26 mouse cellular contexts compared by ENCODE assay signal in genomic region chr10:41651532-41651931, GRCm38 (mm10).
A peak's percentile ranks its signal among the peaks of the same experiment; 100 is the strongest.
DNase-seq lines count a peak whose midpoint lies in the region; ATAC-seq and TF ChIP-seq lines count a peak whose summit lies in the region.
"Had no signal": no experiment of that assay in that cellular context is flagged by ENCODE, and none has a peak within 500 bp of the region (broad histone marks: within the 10 kb centered on the region; RNA-seq: fewer than 3 reads in every experiment).

No protein-coding gene starts in this region.

- intact Hi-C loops in heart, adult 2 months (cut with DNase I), result no loop called here
- intact Hi-C loops in left cerebral cortex, postnatal 4 days (cut with DNase I), result no loop called here
- intact Hi-C loops in left cerebral cortex, adult 2 months (cut with DNase I), result no loop called here

- WGBS in heart, embryonic 12.5 days, result 81% methylated on average over 3 of the region's 3 CpGs
- 89% methylated on average over 3 of the region's 3 CpGs for WGBS in heart, adult 2 months
- 77% methylated on average over 3 of the region's 3 CpGs for WGBS in midbrain, postnatal 0 days
- 83% methylated on average over 3 of the region's 3 CpGs for WGBS in midbrain, embryonic 15.5 days

- 0 out of 2 replicates have a peak overlapping the region, but pooled peaks have one; percentile 18 for H3K27ac ChIP-seq in heart, embryonic 12.5 days (ENCODE audit: poor library complexity, severe bottlenecking)
- H3K27ac ChIP-seq in heart, adult 2 months, result no peak overlapping the region
- H3K27ac ChIP-seq in left cerebral cortex, adult 2 months, result no peak overlapping the region
- H3K27ac ChIP-seq in midbrain, postnatal 0 days (ENCODE audit: low read depth, low read length), result no peak overlapping the region
- no peak overlapping the region for H3K27ac ChIP-seq in midbrain, embryonic 15.5 days
- H3K27ac ChIP-seq: embryonic facial prominence, embryonic 12.5 days; hindbrain, embryonic 14.5 days; kidney, postnatal 0 days; liver, embryonic 14.5 days; neural tube, embryonic 13.5 days; stomach, embryonic 15.5 days had no signal

- no peak for DNase-seq in heart, adult 2 months
- DNase-seq in left cerebral cortex, postnatal 4 days, result peak; percentile 46
- DNase-seq in left cerebral cortex, adult 2 months (ENCODE audit: extremely low spot score in 1 of 2, low spot score in 2 of 2), result no peak
- DNase-seq in midbrain, postnatal 0 days (ENCODE audit: low spot score), result peak; percentile 42
- DNase-seq in gastrocnemius, postnatal 25 days, result no peak
- DNase-seq: adrenal gland, adult 2 months; cerebellum, adult 2 months; cerebellum, postnatal 36 days; embryo, embryonic 11 days; gastrocnemius, postnatal 14 days; heart, postnatal 36 days; kidney, adult 8-10 months; layer of hippocampus, postnatal 36 days; liver; right cerebral cortex, postnatal 14 days had no signal

- no peak for TF ChIP-seq CTCF in heart, adult 2 months (IDR thresholded peaks at IDR 0.05)
- TF ChIP-seq CTCF in left cerebral cortex, adult 2 months (IDR thresholded peaks at IDR 0.05), result no peak
- no peak for TF ChIP-seq CTCF in midbrain, postnatal 0 days (IDR thresholded peaks at IDR 0.05)

- H3K9me3 ChIP-seq in heart, embryonic 12.5 days (replicated peaks), result no peaks in the 10 kb centered on the region
- H3K9me3 ChIP-seq in midbrain, postnatal 0 days (ENCODE audit: low read length), result no peaks in the 10 kb centered on the region
- no peaks in the 10 kb centered on the region for H3K9me3 ChIP-seq in midbrain, embryonic 15.5 days
- H3K9me3 ChIP-seq: embryonic facial prominence, embryonic 12.5 days; intestine, embryonic 15.5 days; neural tube, embryonic 13.5 days; stomach, embryonic 15.5 days had no signal

- TF ChIP-seq POLR2A in heart, adult 2 months (IDR thresholded peaks at IDR 0.05; ENCODE audit: insufficient read depth, low read depth, low read length), result no peak

- no peak overlapping the region for H3K9ac ChIP-seq in heart, embryonic 12.5 days
- H3K9ac ChIP-seq in heart, adult 2 months (ENCODE audit: low read depth, low read length), result no peak overlapping the region
- H3K9ac ChIP-seq in midbrain, postnatal 0 days (replicated peaks; ENCODE audit: low read length, poor library complexity, severe bottlenecking), result no peak overlapping the region
- H3K9ac ChIP-seq in midbrain, embryonic 15.5 days, result no peak overlapping the region
- H3K9ac ChIP-seq: embryonic facial prominence, embryonic 12.5 days; hindbrain, embryonic 14.5 days; intestine, embryonic 15.5 days; liver, embryonic 14.5 days; neural tube, embryonic 13.5 days; stomach, embryonic 15.5 days had no signal

- peaks cover 21% of the 10 kb centered on the region for H3K4me1 ChIP-seq in heart, embryonic 12.5 days (replicated peaks)
- H3K4me1 ChIP-seq in heart, adult 2 months (ENCODE audit: control insufficient read depth, insufficient read depth, low read length), result no peaks in the 10 kb centered on the region
- H3K4me1 ChIP-seq in midbrain, postnatal 0 days (ENCODE audit: insufficient read depth, low read length), result no peaks in the 10 kb centered on the region; the same call in 1 of the 2 replicates
- H3K4me1 ChIP-seq in midbrain, embryonic 15.5 days, result peaks cover 11% of the 10 kb centered on the region
- H3K4me1 ChIP-seq: embryonic facial prominence, embryonic 12.5 days; neural tube, embryonic 13.5 days had no signal

- H3K27me3 ChIP-seq in heart, embryonic 12.5 days (replicated peaks), result no peaks in the 10 kb centered on the region
- H3K27me3 ChIP-seq in heart, adult 2 months (ENCODE audit: control insufficient read depth, insufficient read depth, low read length), result no peaks in the 10 kb centered on the region
- no peaks in the 10 kb centered on the region for H3K27me3 ChIP-seq in midbrain, postnatal 0 days (ENCODE audit: insufficient read depth, low read length)
- no peaks in the 10 kb centered on the region for H3K27me3 ChIP-seq in midbrain, embryonic 15.5 days (replicated peaks)
- H3K27me3 ChIP-seq: embryonic facial prominence, embryonic 12.5 days; intestine, embryonic 15.5 days; neural tube, embryonic 13.5 days; stomach, embryonic 15.5 days had no signal

- TF ChIP-seq EP300 in heart, adult 2 months (IDR thresholded peaks at IDR 0.05; ENCODE audit: insufficient read depth, low read depth, low read length), result no peak

- H3K36me3 ChIP-seq in heart, embryonic 12.5 days, result no peaks in the 10 kb centered on the region
- no peaks in the 10 kb centered on the region for H3K36me3 ChIP-seq in heart, adult 2 months (ENCODE audit: control insufficient read depth, insufficient read depth, low read length)
- no peaks in the 10 kb centered on the region for H3K36me3 ChIP-seq in midbrain, postnatal 0 days (ENCODE audit: insufficient read depth, low read length)
- H3K36me3 ChIP-seq in midbrain, embryonic 15.5 days (replicated peaks), result no peaks in the 10 kb centered on the region
- H3K36me3 ChIP-seq: embryonic facial prominence, embryonic 12.5 days; intestine, embryonic 15.5 days; neural tube, embryonic 13.5 days; stomach, embryonic 15.5 days had no signal

- no peak overlapping the region for H3K4me2 ChIP-seq in heart, embryonic 12.5 days
- H3K4me2 ChIP-seq in midbrain, postnatal 0 days (ENCODE audit: low read depth, low read length, poor library complexity, severe bottlenecking), result no peak overlapping the region
- no peak overlapping the region for H3K4me2 ChIP-seq in midbrain, embryonic 15.5 days
- H3K4me2 ChIP-seq: embryonic facial prominence, embryonic 12.5 days; hindbrain, embryonic 14.5 days; intestine, embryonic 15.5 days; midbrain, embryonic 11.5 days; neural tube, embryonic 13.5 days; stomach, embryonic 15.5 days had no signal

- no peaks in the 10 kb centered on the region for H3K79me2 ChIP-seq in heart, adult 2 months (replicated peaks; ENCODE audit: control insufficient read depth, insufficient read depth, low read length)

- no peak for ATAC-seq in heart, embryonic 12.5 days (ENCODE audit: insufficient number of reproducible peaks, low FRiP score)
- no peak for ATAC-seq in midbrain, postnatal 0 days (ENCODE audit: low FRiP score)
- no peak for ATAC-seq in midbrain, embryonic 15.5 days (replicated peaks)
- ATAC-seq: activated CD4-positive, CD25-positive, alpha-beta regulatory T cell, adult 4 months had no signal

- no peak overlapping the region for H3K4me3 ChIP-seq in heart, embryonic 12.5 days
- no peak overlapping the region for H3K4me3 ChIP-seq in heart, adult 2 months
- H3K4me3 ChIP-seq in left cerebral cortex, adult 2 months, result no peak overlapping the region
- H3K4me3 ChIP-seq in midbrain, postnatal 0 days (ENCODE audit: low read depth, low read length), result no peak overlapping the region
- H3K4me3 ChIP-seq in midbrain, embryonic 15.5 days, result no peak overlapping the region
- H3K4me3 ChIP-seq: embryonic facial prominence, embryonic 12.5 days; intestine, embryonic 15.5 days; neural tube, embryonic 13.5 days; stomach, embryonic 15.5 days had no signal

Comparison
In these comparisons a context has a peak if more than half of its experiments do, and no peak if none do; other contexts are left out.
1. DNase-seq: peak in left cerebral cortex, postnatal 4 days (single experiment) and midbrain, postnatal 0 days (single experiment); none in heart, adult 2 months (0 of 2), left cerebral cortex, adult 2 months (0 of 2) and gastrocnemius, postnatal 25 days (single experiment).